10 mouse cellular contexts compared by ENCODE assay signal in the genomic region with DNA sequence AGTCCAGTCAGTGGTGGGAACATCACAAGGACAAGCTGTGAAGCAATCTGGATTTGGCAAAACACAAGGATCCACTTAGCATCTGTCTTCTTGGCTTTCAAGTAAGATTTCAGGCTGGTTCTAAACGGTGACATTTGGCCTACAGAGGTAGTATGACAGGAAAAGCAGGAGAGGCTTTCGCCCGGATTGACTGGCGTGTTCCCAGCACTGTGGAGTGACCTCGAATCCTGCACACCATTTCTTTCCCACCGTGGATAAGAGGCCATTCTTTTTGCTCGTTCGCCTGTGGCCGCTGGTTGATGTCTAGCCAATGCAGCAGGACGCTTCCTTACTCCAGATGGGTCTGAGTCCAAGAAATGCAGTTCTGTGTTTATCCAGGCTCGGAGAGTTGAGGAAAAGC.
DNase-seq lines count a peak whose midpoint lies in the region; ATAC-seq and TF ChIP-seq lines count a peak whose summit lies in the region.
"Had no signal": no experiment of that assay in that cellular context is flagged by ENCODE, and none has a peak within 500 bp of the region (broad histone marks: within the 10 kb centered on the region; RNA-seq: fewer than 3 reads in every experiment).

No protein-coding gene starts in this region.

- H3K4me3 ChIP-seq in kidney, embryonic 15.5 days (replicated peaks), result no peak overlapping the region
- H3K4me3 ChIP-seq in heart, adult 2 months, result no peak overlapping the region; the same call in 1 of the 2 replicates
- H3K4me3 ChIP-seq: forebrain, embryonic 15.5 days had no signal

- peaks cover 56% of the 10 kb centered on the region for H3K4me1 ChIP-seq in kidney, embryonic 15.5 days
- peaks cover 9% of the 10 kb centered on the region for H3K4me1 ChIP-seq in heart, adult 2 months (ENCODE audit: control insufficient read depth, insufficient read depth, low read length)
- H3K4me1 ChIP-seq: forebrain, embryonic 15.5 days had no signal

- no peak for DNase-seq in kidney, adult 11 months
- peak; percentile 17 for DNase-seq in brain, adult 2 months (ENCODE audit: low read depth, low spot score)
- DNase-seq in heart, adult 2 months, result peak; percentile 47 to 56
- DNase-seq in kidney, postnatal 14 days, result peak; percentile 20
- DNase-seq in layer of hippocampus, postnatal 25 days (ENCODE audit: extremely low spot score in 1 of 2, low spot score in 1 of 2), result no peak
- no peak for DNase-seq in layer of hippocampus, adult 18-20 months (ENCODE audit: low spot score in 2 of 2)

- peak overlapping the region; percentile 33 for H3K4me2 ChIP-seq in kidney, embryonic 15.5 days
- H3K4me2 ChIP-seq: forebrain, embryonic 15.5 days had no signal

- 39% methylated on average over 11 of the region's 11 CpGs for WGBS in kidney, embryonic 15.5 days
- WGBS in heart, adult 2 months, result 24% methylated on average over 11 of the region's 11 CpGs

- no peak for TF ChIP-seq EP300 in heart, adult 2 months (IDR thresholded peaks at IDR 0.05; ENCODE audit: insufficient read depth, low read depth, low read length)

- intact Hi-C loops in heart, adult 2 months (cut with DNase I), result loop anchor here (5.0 to 10.0 kb wide), 2 partner anchors 66 to 118 kb away; no protein-coding TSS in a partner anchor

- TF ChIP-seq CTCF in heart, adult 2 months (IDR thresholded peaks at IDR 0.05), result no peak

- no peaks in the 10 kb centered on the region for H3K36me3 ChIP-seq in kidney, embryonic 15.5 days
- H3K36me3 ChIP-seq in heart, adult 2 months (ENCODE audit: control insufficient read depth, insufficient read depth, low read length), result no peaks in the 10 kb centered on the region
- H3K36me3 ChIP-seq: forebrain, embryonic 15.5 days; G1E had no signal

- H3K9ac ChIP-seq in kidney, embryonic 15.5 days, result no peak overlapping the region
- no peak overlapping the region for H3K9ac ChIP-seq in heart, adult 2 months (ENCODE audit: low read depth, low read length)
- H3K9ac ChIP-seq: forebrain, embryonic 15.5 days had no signal

- TF ChIP-seq POLR2A in heart, adult 2 months (IDR thresholded peaks at IDR 0.05; ENCODE audit: insufficient read depth, low read depth, low read length), result no peak

- peak overlapping the region; percentile 94 for H3K27ac ChIP-seq in kidney, embryonic 15.5 days
- H3K27ac ChIP-seq in heart, adult 2 months, result peak overlapping the region; percentile 41
- H3K27ac ChIP-seq: forebrain, embryonic 15.5 days had no signal

- no peaks in the 10 kb centered on the region; the same call in none of the 2 replicates for H3K27me3 ChIP-seq in kidney, embryonic 15.5 days
- no peaks in the 10 kb centered on the region for H3K27me3 ChIP-seq in heart, adult 2 months (ENCODE audit: control insufficient read depth, insufficient read depth, low read length)
- H3K27me3 ChIP-seq: forebrain, embryonic 15.5 days had no signal

- 0 out of 2 replicates have a peak, but pooled peaks have one; percentile 12 for ATAC-seq in kidney, embryonic 15.5 days (replicated peaks; ENCODE audit: low FRiP score)
- ATAC-seq in erythroblast, adult 5-6 weeks (replicated peaks; ENCODE audit: low FRiP score, poor library complexity, severe bottlenecking), result no peak
- ATAC-seq: forebrain, embryonic 15.5 days had no signal

- no peaks in the 10 kb centered on the region for H3K79me2 ChIP-seq in heart, adult 2 months (replicated peaks; ENCODE audit: control insufficient read depth, insufficient read depth, low read length)

- H3K9me3 ChIP-seq in kidney, embryonic 15.5 days (replicated peaks), result no peaks in the 10 kb centered on the region
- H3K9me3 ChIP-seq: forebrain, embryonic 15.5 days; G1E had no signal

Comparison
In these comparisons a context has a peak if more than half of its experiments do, and no peak if none do; other contexts are left out.
1. DNase-seq: peak in brain, adult 2 months (single experiment), heart, adult 2 months (2 of 2) and kidney, postnatal 14 days (single experiment); none in kidney, adult 11 months (single experiment), layer of hippocampus, postnatal 25 days (0 of 2) and layer of hippocampus, adult 18-20 months (0 of 2).